12 mouse cellular contexts compared by ENCODE assay signal in genomic region chr11:62220756-62221510, GRCm38 (mm10). TPM values are rescaled to one million over a fixed set of nuclear protein-coding genes. Genes with fewer than 3 reads are reported as not detected.
A peak's percentile ranks its signal among the peaks of the same experiment; 100 is the strongest.
DNase-seq lines count a peak whose midpoint lies in the region; ATAC-seq and TF ChIP-seq lines count a peak whose summit lies in the region.
"Had no signal": no experiment of that assay in that cellular context is flagged by ENCODE, and none has a peak within 500 bp of the region (broad histone marks: within the 10 kb centered on the region; RNA-seq: fewer than 3 reads in every experiment).

No protein-coding gene starts in this region.

- H3K4me2 ChIP-seq in kidney, postnatal 0 days (ENCODE audit: low read length) = no peak overlapping the region
- H3K4me2 ChIP-seq: embryonic facial prominence, embryonic 12.5 days; limb, embryonic 15.5 days; midbrain, embryonic 11.5 days had no signal

- intact Hi-C loops in gastrocnemius, adult 2 months (cut with DNase I) = no loop called here
- intact Hi-C loops in left cerebral cortex, postnatal 25 days (cut with DNase I) = no loop called here

- 0 out of 2 replicates have a peak, but pooled peaks cover 8% of the 10 kb centered on the region for H3K4me1 ChIP-seq in kidney, postnatal 0 days (replicated peaks; ENCODE audit: insufficient read depth, low read length)
- H3K4me1 ChIP-seq: embryonic facial prominence, embryonic 12.5 days had no signal

- no peak overlapping the region for H3K9ac ChIP-seq in kidney, postnatal 0 days (ENCODE audit: low read depth, low read length)
- H3K9ac ChIP-seq: embryonic facial prominence, embryonic 12.5 days; limb, embryonic 15.5 days had no signal

- 63% methylated on average over 7 of the region's 7 CpGs for WGBS in kidney, postnatal 0 days

- H3K9me3 ChIP-seq in kidney, postnatal 0 days (replicated peaks; ENCODE audit: low read length) = no peaks in the 10 kb centered on the region
- H3K9me3 ChIP-seq: embryonic facial prominence, embryonic 12.5 days; limb, embryonic 15.5 days had no signal

- no peaks in the 10 kb centered on the region for H3K27me3 ChIP-seq in kidney, postnatal 0 days (ENCODE audit: insufficient read depth, low read length)
- H3K27me3 ChIP-seq: embryonic facial prominence, embryonic 12.5 days; limb, embryonic 15.5 days had no signal

- TF ChIP-seq CTCF in gastrocnemius, adult 2 months (IDR thresholded peaks at IDR 0.05) = no peak
- no peak for TF ChIP-seq CTCF in kidney, postnatal 0 days (IDR thresholded peaks at IDR 0.05; ENCODE audit: low read depth)

- peak; percentile 82 for ATAC-seq in kidney, postnatal 0 days (replicated peaks; ENCODE audit: low FRiP score, low read depth)
- ATAC-seq in cerebellum, adult (ENCODE audit: insufficient number of reproducible peaks, low FRiP score, low TSS enrichment) = no peak

- peak; percentile 26 for DNase-seq in gastrocnemius, adult 2 months
- DNase-seq in gastrocnemius, adult 8-10 months (ENCODE audit: low spot score in 2 of 2) = no peak
- DNase-seq in right cerebral cortex, postnatal 14 days = peak; percentile 8
- no peak for DNase-seq in right cerebral cortex, postnatal 36 days (ENCODE audit: low spot score in 2 of 2)
- DNase-seq in kidney, postnatal 0 days (ENCODE audit: low spot score) = peak; percentile 29
- no peak for DNase-seq in left cerebral cortex, postnatal 25 days (ENCODE audit: low spot score in 2 of 2)
- no peak for DNase-seq in embryo, embryonic 11 days
- DNase-seq: B cell, adult 2 months had no signal

- no peaks in the 10 kb centered on the region for H3K36me3 ChIP-seq in kidney, postnatal 0 days (ENCODE audit: insufficient read depth, low read length)
- H3K36me3 ChIP-seq: embryonic facial prominence, embryonic 12.5 days; limb, embryonic 15.5 days had no signal

- no peak overlapping the region for H3K4me3 ChIP-seq in gastrocnemius, adult 2 months
- no peak overlapping the region for H3K4me3 ChIP-seq in kidney, postnatal 0 days (replicated peaks; ENCODE audit: low read depth, low read length)
- H3K4me3 ChIP-seq: embryonic facial prominence, embryonic 12.5 days; limb, embryonic 15.5 days had no signal

- no peak overlapping the region for H3K27ac ChIP-seq in gastrocnemius, adult 2 months
- H3K27ac ChIP-seq in kidney, postnatal 0 days = 0 out of 2 replicates have a peak overlapping the region, but pooled peaks have one; percentile 5
- H3K27ac ChIP-seq: embryonic facial prominence, embryonic 12.5 days; limb, embryonic 15.5 days had no signal

RNA-seq across cellular contexts. Expression of gene Adora2b, which starts 27.9 kb away (rescaled TPM):
- under 1 TPM; 0.26 to 0.95 TPM for total RNA-seq in gastrocnemius, adult 2 months (2021)
- total RNA-seq in gastrocnemius, adult 8-10 months (2022) = under 1 TPM; 0.24 to 0.61 (median 0.37) TPM
- 6.1 and 6.8 TPM in 2 replicates for polyA plus RNA-seq in kidney, postnatal 0 days (2015; fragmentation: Nextera tagmentation; extraction: Ambion mirVana)
- total RNA-seq in left cerebral cortex, postnatal 25 days (2021) = 1 to 10 TPM; 6.6 to 7.9 TPM

Comparison
In these comparisons a context has a peak if more than half of its experiments do, and no peak if none do; other contexts are left out.
1. DNase-seq: peak in gastrocnemius, adult 2 months (single experiment), right cerebral cortex, postnatal 14 days (single experiment) and kidney, postnatal 0 days (single experiment); none in gastrocnemius, adult 8-10 months (0 of 2), right cerebral cortex, postnatal 36 days (0 of 2), left cerebral cortex, postnatal 25 days (0 of 2) and embryo, embryonic 11 days (single experiment).